Mouse (Mus musculus) cerebellum, postnatal 14 days (tissue): ENCODE results near the gene Epha6.
A peak's percentile ranks its signal among the peaks of the same experiment; 100 is the strongest.

Experiments
- DNase-seq, 2 experiments: peaks; one replicate each; pipeline ENCODE4 v3.0.0; 2021; ENCODE audit warnings: mixed read lengths in 2 of 2

The Epha6 gene

GRCm38 (mm10) chr16:59639102-59639691 lies 966.1 kb downstream of the Epha6 start, which contains the start of gene Arl6:
Gene Arl6 (minus strand): TSS chr16:59639391.
- peak; percentile 96 to 98 for DNase-seq

- peak; percentile 36 to 46 for DNase-seq
These were observed 970.7 kb downstream of the Epha6 start for GRCm38 (mm10) chr16:59634598-59634997.

- DNase-seq: no peak
These were observed 983.8 kb downstream of the Epha6 start for GRCm38 (mm10) chr16:59621554-59621953.

GRCm38 (mm10) chr16:59617167-59617566 lies 988.2 kb downstream of the Epha6 start:
- peak; percentile 58 to 62 for DNase-seq

DNA sequence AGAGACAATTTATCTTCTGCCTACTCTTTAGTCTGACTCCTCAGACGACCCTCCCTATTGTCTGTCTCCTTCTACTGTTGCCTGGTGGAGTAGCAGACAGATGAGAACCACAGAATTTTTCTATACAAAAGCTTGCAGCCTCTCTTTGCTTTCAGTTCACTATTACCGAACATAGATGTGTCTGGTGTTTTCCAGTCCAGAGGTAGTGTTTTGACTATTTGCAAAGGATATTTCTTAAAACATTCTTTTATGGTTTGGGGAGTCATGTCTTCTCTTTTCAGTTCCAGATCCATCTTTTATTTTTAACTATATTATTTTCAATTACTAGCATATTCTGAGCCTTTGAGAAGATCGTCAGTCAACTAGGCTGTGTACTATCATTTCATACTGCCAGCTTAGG lies 989.7 kb downstream of the Epha6 start:
- no peak for DNase-seq

DNA sequence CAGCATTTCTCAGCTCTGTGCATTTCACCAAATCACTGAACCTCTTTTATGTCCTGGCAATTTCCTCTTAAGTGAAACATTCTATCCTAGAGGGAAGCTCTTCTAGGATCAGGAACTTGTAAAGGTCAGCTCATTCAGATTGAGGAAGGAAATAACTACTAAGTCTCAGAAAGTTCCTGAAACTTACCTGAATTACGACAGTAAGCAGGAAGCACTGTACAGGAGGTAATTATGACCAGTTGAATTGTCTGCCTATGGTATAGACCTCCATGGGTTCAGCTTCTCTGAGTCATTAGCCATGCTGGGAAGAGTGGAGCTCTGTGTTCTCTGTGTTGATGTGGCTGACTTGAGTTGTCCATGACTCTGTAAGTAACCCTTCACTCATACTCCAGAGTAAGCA lies 994.6 kb downstream of the Epha6 start:
- DNase-seq: no peak

GRCm38 (mm10) chr16:59604078-59604781 lies 1001.1 kb downstream of the Epha6 start:
- peak; percentile 41 for DNase-seq
